Mouse (Mus musculus) lung, postnatal 36 days (tissue): ENCODE results near the gene Cinp.
A peak's percentile ranks its signal among the peaks of the same experiment; 100 is the strongest.

Experiments used
- DNase-seq: peaks from one replicate; pipeline ENCODE4 v3.0.0; 2022; ENCODE audit warnings: mixed read lengths

The Cinp gene

DNA sequence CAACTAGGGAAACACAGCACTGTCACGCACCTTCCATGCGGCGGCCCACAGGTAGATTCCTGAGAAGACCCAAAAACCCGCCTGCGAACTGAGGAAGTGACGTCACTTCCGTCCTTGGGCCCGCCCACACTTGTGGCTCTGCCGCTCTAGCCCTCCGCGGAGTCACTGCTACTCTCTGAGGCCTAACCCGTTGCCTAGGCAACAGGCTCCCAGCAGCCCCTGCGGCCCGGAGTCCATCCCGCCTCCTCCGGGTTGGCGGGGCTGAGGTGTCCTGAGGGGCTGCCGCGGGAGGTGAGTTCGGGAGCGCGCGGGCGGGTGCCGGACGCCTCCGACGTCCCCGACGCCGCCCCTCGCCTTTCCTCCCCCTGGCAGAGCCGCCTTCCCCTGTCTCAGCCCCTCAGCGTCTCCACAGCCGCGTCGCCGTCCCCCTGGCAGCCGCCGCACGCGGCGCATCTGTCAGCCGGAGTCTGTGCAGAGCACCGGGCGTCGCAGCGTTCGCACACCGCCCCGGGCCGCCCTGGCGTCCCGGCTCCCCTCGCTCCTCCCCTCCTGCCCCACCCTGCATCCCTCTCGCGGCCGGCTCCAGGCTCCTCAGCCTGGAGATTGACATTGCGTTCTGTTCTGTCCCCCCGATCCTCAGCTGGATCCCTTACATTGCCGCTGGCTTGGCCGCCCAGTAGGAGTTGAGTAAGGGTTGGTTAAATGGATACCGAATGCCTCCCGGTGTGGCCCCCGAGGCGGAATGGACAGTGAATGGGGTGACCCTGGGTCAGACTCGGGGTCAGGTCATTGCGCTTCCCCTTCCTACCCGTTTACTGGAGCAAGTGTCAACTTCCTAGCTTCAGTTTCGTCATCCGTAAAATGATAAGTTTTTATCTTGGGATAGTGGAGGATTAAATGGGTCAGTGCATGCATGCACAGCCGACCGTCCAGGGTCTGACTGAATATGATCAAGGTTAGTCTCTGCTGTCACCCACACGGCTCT lies at the start of gene Cinp, which contains the start of gene Tecpr2:
Gene Cinp (minus strand): TSS at position 110 of the 985 bp plus-strand sequence.
Gene Tecpr2 (plus strand): TSS at position 229 of the 985 bp plus-strand sequence.
- peak; percentile 99 for DNase-seq

DNA sequence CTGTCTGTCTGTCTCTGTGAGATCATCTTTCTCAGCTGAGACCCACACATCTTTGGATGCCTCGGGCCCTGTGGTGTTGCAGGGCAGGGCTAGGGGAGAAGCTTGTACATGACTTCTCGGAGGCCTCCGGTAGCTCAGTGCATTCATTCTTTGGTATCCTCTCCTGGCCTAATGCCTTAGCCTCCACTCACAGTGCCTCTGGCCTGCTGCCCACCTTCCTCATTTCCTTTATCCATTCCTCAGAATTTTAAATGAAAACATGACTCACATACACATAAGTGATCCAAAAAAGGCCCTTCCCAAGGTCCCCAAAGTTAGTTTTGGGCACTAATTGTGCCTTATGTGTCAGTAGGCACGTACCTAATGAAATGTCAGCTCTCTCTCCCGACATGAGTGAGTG lies 48.6 kb upstream of the Cinp start:
- no peak for DNase-seq

DNA sequence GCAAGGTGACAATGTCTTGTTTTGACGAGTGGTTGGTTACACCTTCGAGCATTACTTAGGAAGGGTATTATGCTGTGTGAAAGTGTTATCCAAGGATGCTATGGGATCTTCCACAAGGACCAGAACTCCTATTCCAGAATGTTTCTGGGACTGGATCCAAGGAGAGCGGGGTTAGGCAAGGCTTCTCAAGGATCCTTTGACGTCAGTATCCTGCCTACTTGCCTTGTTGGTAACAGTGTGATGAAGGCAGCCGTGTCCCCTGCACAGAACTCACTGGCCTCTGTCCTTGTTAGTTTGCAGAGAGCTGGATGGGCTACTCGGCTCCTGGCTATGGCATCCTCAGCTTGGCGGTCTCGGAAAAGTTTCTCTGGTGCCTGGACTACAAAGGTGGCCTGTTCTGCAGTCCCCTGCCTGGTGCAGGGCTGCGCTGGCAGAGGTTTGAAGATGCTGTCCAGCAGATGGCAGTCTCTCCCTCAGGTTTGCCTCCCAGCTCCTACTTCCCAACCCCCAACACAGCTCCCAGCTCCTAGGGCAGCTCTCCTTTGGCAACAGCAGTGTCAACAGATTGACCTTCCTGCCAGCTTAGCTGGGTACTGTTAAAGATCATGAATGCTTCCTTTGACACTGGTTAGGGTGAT lies 47.2 kb upstream of the Cinp start:
- DNase-seq, result peak; percentile 91

DNA sequence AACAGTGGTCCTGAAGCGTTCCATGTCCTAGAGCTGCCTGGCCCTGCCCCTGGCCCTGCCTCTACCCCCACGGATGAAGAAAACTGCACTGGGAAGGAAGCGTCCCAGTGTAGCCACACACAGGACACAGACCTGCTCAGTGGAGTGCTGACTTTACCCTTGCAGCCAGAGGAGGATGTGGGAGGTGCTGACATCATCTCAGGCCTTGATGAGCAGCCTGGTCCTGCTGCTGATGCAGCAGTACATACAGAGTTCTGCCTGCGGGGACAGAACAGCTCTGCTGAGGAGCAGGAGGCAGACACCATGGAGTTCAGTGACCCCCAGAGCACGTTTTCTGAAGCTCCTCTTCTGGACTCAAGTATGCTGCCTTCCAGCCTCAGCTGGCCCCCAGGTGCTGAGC lies 43.9 kb upstream of the Cinp start:
- DNase-seq, result no peak

DNA sequence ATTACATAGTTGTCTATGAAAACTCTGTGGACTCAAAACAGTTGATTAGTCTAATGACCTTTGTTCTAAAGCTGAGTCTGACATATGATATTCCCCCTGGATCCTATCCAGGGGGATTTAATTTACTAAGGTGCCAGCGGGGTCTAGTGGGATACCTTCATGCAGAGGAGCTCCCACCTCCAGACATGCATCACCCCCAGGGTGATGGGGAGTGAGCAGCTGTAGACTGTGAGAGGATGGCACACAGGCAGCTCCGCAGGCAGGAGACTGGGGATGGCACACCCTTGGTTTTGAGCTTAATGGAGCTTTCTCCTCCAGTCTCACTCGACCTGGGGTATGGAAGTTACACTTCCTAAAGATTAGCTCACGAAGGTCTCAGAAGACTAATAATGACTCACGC lies 32.6 kb upstream of the Cinp start:
- DNase-seq, result no peak

DNA sequence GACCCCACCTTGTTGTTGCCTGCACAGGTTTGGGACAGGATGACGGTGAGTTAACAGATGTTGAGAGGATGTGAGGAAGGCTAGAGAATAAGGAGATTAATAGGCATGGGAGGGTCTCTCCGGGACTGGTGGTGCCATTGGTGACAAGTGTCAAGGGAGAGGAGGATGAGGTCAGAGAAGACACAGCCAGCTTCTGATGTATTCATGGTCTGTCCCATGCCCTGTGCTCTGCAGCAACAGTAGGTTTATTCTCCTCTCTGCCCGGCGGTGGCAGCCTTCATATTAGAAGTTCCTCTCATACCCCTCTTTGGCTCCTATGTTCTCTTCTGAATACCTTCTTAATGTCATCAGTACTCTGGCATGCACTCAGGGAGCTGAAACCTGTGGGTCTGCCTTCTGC lies 31.3 kb upstream of the Cinp start:
- DNase-seq, result no peak

DNA sequence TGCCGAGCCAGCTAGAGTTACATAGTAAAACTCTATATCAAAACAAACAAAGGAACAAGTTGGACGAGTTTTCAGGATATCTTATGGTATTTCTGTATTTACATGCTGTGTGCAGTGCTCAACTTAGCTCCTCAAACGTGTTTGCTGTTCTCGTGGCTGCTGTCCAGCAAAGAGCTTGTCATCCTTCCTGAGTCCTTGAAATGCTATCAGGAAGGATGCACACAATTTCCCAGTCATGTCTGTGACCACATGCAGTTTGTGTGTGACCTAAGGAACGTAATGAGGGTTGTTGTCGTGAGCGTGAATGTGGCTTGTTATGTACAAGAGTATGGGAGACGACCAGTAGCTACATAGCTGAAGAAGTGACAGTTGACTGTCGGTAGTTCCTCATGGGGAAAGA lies 26.8 kb upstream of the Cinp start:
- no peak for DNase-seq

DNA sequence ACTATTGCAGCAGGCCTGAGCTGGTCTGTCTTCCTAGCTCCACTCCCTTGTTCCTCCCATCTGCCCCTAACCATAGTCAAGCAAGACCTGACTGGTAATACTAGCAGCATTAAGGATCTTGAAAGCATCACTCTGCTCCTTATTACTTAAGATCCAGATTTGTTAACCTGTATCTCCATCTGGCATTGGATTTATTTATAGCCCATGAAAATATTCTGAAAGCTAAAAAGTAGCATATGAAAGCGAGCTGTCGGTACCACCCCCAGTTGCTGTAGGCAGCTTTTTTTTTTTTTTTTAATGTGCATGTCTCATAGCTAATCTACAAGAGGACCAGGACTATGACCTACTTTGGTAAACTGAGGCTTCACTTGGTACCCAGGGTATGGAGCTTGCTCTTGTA lies 21.0 kb upstream of the Cinp start:
- no peak for DNase-seq

DNA sequence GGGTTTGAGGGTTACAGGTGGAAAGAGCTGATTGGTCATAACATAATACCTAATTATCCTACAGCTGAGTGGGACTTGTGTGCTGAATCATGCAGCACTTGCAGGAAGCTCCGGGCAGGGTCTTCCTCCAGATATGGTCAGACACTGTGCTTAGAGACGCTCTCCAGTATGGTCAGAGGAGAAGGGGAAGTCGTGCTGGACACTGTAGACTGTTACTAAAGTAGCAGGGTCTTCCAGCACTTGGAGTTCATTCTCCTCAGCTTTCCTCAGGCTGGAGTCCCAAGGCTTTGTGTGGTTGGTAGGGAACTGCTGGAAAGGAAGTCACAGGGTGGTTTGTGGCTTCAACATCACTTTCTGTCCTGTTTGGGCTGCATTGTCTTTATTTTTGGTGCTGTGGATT lies 18.9 kb upstream of the Cinp start:
- no peak for DNase-seq

DNA sequence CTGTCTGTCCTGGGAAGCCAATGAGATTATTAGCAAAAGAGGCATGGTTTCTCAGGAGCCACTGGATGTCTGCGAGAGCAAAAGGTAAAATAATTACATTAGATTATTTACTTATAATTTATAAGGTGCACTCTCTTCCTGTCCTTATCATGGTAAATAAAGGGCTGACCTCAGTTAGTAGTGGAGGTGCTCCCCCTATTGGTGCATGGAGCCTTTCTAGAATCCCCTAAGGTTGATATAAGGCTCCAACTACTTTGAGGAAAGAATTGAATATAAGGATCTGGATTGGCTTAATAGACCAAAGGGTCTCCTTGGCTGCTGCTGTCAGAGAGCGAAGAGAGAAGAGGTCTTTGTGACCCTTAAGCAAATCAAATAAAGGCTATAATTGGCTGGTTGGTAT lies 14.6 kb upstream of the Cinp start:
- peak; percentile 61 for DNase-seq

DNA sequence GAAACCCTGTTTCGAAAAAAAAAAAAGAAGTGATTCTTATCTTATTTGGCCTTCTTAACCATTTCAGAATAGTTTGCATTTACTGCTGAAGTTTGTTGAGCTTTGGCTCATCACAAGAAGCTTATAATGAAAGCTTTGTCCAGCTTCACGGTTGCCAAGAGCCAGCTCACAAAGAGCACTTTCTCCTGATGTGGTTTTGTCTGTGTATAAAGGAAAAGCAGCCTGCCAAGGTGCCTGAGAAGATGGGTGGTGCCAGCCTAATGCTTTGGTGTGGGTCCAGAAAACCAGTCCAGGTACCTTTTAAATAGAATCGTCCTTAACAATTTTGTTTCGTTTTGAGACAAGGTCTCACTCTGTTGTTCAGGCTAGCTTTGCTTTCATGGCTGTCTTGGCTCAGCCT lies 13.2 kb upstream of the Cinp start:
- DNase-seq, result no peak

DNA sequence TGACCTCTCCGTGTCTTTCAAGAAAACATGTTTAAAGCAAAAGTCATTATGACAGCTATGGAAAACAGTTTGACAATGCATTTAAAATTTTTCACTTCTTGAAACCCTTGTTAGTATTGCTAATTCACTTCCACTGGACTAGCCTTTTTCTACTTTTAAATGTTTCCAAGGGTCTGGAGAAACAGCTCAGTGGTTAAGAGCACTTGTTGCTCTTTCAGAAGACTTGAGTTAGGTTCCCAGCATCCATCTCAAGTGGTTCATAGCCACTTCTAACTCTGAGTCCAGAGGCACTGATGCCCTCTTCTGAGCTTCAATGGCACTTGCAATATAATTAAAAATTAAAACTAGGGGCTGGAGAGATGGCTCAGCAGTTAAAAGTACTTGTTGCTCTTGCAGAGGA lies 2.9 kb upstream of the Cinp start:
- peak; percentile 26 for DNase-seq

DNA sequence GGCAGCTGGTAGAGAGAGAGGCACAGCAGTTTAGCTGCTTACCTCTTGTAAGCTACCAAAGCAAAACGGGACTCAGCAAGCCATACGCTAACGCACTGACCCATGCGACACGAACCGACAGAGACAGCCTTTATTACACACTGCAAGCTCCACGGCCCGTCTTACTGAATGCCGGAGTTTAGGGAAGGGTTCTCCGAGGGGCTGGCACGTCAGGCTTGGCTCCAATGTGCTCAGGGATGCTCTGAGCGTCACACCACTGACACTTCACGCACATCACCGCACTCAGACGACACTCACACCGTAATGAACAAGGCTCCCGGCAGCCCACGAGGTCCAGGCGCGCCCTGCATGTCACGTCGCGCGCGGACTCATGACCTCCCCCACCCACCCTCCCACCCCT lies 339 bp downstream of the Cinp start:
- no peak for DNase-seq

DNA sequence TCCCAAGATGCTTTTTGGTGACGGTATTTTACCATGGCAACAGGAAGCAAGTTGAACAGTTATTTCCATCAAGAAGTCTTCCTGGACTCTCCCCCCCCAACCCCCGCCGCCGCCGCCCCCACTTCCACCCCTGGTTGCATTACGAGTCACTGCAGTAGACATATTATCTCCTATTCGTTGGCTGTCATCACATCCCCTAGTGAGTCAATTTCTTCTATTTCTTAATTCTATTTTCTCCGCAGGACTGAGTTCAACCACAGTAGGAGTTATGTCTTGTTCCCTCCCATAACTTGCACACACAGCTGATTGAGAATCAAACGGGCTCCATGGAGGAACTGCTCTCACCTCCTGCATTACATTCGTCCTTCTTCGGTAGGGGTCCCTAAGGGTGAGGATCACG lies 839 bp downstream of the Cinp start:
- no peak for DNase-seq

DNA sequence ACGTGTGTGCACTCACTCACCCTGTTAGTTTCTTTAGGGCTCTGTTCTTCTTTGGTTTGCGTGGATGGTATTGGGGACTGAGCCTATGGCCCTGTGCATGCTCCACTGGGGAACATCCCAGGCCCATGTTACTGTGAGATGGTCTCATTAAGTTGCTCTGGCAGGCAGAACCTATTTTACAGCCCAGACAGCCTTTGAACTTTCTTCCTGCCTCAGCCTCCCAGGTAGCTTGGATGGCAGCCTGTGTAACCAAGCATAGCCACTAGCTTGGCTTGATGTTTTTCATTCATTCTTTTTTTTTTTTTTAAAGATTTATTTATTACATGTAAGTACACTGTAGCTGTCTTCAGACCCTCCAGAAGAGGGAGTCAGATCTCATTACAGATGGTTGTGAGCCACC lies 3.7 kb downstream of the Cinp start:
- DNase-seq, result no peak

DNA sequence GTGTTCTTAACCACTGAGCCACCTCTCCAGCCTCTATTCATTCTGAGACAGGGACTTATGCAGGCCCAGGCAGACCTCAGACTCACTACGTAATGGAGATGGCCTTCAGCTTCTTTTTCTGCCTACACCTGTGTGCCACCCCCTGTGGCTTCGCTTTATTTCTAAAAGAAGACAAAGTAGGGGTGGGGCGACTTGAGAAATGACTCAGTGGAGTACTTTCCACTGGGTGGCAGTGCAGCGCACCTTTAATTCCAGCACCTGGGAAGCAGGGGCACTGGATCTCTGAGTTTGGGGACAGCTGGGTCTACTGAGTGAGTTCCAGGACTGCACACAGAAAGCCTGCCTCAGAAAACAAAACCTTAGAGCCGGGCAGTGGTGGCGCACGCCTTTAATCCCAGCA lies 6.7 kb downstream of the Cinp start:
- peak; percentile 10 for DNase-seq

DNA sequence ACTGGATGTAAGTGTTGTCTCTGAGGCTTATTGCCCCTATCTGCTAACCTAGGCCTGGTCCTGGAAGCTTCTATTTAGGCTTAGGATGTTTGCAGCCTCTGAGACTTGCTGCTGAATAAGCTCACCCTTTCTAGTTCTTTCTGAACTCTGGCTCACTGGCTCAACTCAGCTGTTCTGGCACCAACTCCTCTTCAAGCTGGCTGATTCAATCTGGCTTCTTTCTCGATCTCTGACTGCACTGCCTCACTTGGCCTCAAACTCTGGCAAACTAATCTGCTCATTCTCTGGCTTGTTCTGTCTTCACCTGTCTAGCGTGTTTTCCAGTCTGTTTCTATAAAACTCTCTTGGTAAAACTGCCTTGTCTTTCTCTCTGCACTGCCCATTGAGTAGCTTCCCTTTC lies 13.6 kb downstream of the Cinp start:
- DNase-seq, result no peak

DNA sequence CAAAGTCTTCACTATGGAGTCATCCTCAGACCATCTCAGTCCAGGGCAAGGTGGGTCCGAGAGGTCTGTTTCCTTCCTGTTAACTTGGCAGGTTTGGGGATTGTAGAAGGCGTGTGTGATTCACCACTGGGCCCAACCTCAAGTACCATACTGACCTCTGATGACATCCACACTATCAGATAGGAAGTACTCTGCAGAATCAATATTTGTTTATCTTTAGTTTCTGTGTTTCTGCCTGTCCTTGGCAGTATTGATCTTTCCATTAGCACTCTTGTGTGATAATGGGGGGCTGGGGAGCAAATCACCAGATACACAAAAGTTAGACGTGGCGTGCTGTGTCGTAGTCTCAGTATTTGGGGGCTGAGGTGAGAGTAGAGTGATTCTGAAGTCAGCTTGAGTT lies 17.7 kb downstream of the Cinp start:
- DNase-seq, result no peak

DNA sequence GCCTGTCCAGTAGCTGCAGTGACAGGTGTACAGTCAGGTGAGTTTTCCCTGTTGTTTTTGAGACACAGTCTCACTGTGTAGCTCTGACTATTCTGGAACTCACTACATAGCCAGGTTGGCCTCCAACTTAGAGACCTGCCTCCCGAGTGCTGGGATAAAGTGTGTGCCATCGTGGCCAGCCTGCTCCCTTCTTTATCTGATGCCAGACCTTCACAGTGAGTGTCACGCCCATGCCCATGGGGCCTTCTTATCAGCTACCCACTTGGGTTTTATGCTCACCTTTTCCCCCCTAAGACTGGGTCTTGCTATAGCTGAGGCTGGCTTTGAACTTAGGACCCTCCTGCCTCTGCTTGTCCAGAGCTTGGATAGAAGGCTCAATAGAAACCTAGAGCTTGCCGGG lies 18.8 kb downstream of the Cinp start:
- no peak for DNase-seq

DNA sequence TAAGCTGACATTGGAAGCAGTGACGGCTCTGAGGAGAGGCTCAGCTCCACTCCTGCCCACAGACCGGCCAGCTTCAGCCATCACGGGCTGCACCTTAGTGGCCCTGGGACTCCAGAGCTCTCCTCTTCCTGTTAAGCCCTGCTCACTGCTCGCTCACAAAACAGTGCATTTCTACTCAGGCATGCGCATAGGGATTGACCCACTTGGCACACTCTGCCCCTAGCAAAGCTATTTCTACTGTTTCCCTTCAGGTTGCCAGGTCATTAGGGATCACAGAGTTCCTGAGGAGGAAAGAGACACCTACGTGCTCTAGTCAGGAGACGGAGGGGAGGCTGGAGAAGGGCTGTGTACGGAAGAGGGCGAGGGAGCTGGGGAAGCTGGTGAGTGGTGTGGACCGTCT lies 23.0 kb downstream of the Cinp start:
- DNase-seq, result no peak

DNA sequence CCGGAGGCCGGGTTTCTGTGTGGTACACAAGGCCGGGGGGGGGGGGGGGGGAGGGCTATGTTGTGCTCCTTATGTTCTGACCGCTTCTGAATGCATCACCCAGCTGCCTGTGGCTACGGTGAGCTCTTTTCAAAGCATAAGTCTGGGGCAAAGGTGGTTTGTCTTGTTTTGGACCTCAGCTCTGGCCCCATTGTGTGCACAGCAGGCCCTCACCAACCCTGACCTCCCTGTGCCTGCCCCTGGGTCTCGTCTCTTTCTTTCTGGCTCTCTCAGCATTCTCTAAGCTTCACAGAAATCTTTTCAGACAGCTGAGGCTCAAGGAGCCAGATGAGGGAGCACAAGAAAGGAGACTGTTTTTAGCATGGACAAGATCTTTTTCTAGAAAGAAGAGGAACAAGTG lies 23.4 kb downstream of the Cinp start:
- DNase-seq, result no peak

DNA sequence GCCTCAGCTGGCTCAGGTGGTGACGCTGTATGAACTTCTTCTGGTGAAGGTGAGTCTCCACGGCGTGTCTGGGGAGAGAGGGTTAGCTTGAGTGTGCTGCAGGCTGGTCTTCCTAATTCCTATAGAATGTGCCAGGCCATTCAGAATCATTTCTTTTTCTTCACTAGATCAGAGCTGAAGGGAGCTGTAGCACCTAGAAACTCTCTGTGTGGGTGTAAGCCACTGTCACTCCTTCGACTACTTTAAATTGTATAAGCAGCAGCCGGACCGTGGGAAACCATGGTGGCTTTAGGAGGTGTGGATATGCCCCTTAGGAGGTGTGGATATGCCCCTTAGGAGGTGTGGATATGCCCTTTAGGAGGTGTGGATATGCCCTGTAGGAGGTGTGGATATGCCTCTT lies 24.9 kb downstream of the Cinp start:
- DNase-seq, result no peak

DNA sequence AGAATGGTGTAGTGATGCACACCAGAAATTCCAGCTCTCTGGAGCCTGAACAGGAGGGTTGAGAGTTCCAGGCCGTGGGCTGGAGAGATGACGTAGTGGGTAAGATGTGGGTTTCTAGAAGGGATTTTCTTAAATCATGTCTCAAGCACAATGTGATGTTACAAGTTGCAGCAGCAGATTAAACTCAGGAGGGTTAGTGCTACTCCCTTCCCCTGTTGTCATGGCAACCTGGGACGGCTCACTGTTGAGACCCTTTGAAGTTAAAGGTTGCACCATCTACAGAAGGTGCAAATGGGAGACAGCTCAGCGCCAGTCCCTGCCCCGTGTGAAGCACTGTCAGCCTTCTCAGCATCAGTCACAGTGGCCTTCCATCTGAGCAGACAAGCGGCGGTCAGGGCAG lies 27.7 kb downstream of the Cinp start:
- DNase-seq, result no peak

DNA sequence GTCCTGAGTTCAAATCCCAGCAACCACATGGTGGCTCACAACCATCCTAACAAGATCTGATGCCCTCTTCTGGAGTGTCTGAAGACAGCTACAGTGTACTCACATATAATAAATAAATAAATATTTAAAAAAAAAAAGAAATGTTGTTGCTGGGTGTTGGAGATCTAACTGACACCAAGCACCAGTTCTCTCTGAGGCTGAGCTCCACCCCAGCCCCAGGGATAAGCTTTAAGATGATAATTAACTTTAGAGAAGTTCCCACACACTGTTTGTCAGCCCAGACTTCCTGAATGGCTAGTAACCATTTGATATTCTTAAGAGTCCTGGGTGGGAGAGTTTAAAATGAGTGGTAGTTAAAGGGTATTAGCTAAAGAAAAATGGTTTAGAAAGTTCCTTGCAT lies 28.7 kb downstream of the Cinp start:
- DNase-seq, result no peak
